Mouse (Mus musculus) bone marrow, adult 2 months (tissue): Measurements from ENCODE around the gene Asb17.

Source experiments
- CTCF ChIP-seq: fragments of 200-500 bp; IDR thresholded peaks from 2 replicates; pipeline ENCODE4 v1.5.1; 2011; ENCODE audit warnings: low read length, control low read depth; ENCODE audit not compliant: control insufficient read depth, insufficient read depth
- POLR2A ChIP-seq: fragments of 200-500 bp; IDR thresholded peaks from 2 replicates; pipeline ENCODE4 v1.6.1; 2011; ENCODE audit warnings: low read depth, mild to moderate bottlenecking, control low read depth, low read length, borderline replicate concordance; ENCODE audit not compliant: control insufficient read depth

GRCm38 (mm10) chr3:153844757-153845156, 748 bp downstream of the Asb17 start:
- TF ChIP-seq CTCF: no peak
- no peak for TF ChIP-seq POLR2A
